Mouse (Mus musculus): ENCODE data around the gene Myo19. TPM values are rescaled to one million over a fixed set of nuclear protein-coding genes. Genes with fewer than 3 reads are reported as not detected.

Gene Myo19
- polyA plus RNA-seq, 1 experiment, result 2.8 TPM

DNA sequence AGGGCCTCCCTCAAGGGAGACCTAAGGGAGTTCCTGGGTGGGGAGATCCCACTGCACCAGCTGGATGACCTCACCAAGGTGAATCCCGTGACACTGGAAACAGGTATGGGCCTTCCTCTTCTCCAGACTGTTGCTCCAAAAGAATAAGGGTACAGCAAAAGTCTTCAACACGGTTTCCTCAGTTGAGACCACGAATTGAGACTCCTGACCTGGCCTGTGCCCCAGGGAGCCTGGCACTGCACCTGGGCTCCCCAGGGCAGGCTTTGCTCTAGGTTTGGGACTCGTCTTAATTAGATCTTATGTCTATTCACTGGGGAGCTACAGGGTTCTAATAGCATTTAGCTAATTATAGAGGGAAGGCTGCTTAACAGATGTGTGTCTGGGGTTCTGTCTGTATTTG lies 5.3 kb downstream of the Myo19 start:
- Histone ChIP-seq H3K4me1 (peaks cover 28% of the 10 kb centered on the region), H3K9me3 (no peaks in the 10 kb centered on the region), H3K36me3 (replicated peaks; ENCODE audit: low read length) (peaks cover 56% of the 10 kb centered on the region), H3K27me3 (replicated peaks) (no peaks in the 10 kb centered on the region), H3K4me3 (replicated peaks) (no peak overlapping the region)
- TF ChIP-seq FLI1 (IDR thresholded peaks at IDR 0.05; ENCODE audit: low read length), result no peak
- TF ChIP-seq GATA1 (IDR thresholded peaks at IDR 0.05; ENCODE audit: borderline replicate concordance, low read length), result no peak

DNA sequence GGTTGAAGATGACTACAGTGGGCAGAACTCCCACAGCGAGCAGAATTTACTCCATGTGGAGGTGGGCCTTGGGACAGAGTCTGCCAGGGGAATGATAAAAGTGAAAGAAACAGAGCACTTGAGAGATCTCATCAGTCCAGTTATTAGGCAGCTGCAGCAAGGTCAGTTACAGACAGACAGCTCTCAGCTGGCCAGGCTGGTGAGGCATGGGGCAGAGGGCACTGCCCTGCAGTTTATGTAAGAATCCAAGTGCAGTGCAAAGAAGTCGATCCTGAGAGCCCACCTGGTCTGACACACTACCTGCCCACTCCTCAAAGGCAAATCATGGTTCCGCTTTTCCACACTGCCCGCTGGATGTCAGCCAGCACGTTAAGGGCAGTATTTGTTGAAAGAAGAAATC lies 6.3 kb downstream of the Myo19 start:
- no peak overlapping the region for H3K4me3 ChIP-seq (replicated peaks)
- H3K27me3 ChIP-seq (replicated peaks), result no peaks in the 10 kb centered on the region
- H3K36me3 ChIP-seq (replicated peaks; ENCODE audit: low read length), result peaks cover 56% of the 10 kb centered on the region
- no peaks in the 10 kb centered on the region for H3K9me3 ChIP-seq
- no peak for TF ChIP-seq FLI1 (IDR thresholded peaks at IDR 0.05; ENCODE audit: low read length)
- no peak for TF ChIP-seq GATA1 (IDR thresholded peaks at IDR 0.05; ENCODE audit: borderline replicate concordance, low read length)
- H3K4me1 ChIP-seq, result peaks cover 19% of the 10 kb centered on the region

DNA sequence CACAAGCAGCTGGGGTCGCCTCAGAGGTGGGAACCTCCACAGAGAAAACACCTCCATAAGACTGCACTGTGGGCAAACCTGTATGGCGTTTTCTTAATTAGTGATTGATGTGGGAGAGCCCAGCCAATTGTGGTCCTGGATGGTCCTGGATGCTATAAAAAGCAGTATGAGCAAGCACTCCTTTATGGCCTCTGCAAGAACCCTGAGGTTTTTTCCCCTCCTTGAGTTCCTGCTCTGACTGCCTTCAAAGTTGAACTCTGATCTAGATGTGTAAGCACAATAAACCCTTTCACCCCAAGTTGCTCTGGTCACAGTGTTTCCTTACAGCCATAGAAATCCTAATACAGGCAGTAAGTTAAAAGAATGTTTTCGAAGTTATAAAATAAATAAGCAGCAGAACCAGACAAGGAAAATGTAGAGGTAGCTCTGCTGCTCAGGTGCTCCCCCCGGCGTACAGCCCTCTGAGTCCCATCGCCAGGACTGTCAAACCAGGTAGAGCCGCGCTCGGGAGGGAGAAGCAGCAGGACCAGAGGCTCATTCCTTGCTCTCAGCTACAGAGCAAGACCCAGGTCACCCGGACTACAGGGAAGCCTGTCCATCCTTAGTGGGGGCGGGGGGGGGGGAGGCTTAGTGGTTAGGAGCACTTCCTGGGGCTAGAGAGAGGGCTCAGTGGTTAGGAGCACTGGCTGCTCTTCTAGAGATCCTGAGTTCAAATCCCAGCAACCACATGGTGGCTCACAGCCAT lies 7.0 kb downstream of the Myo19 start:
- TF ChIP-seq GATA1 (IDR thresholded peaks at IDR 0.05; ENCODE audit: borderline replicate concordance, low read length), result no peak
- no peak for TF ChIP-seq FLI1 (IDR thresholded peaks at IDR 0.05; ENCODE audit: low read length)
- H3K4me1 ChIP-seq, result peaks cover 16% of the 10 kb centered on the region
- no peaks in the 10 kb centered on the region for H3K9me3 ChIP-seq
- H3K4me3 ChIP-seq (replicated peaks), result no peak overlapping the region
- peaks cover 60% of the 10 kb centered on the region for H3K36me3 ChIP-seq (replicated peaks; ENCODE audit: low read length)
- no peaks in the 10 kb centered on the region for H3K27me3 ChIP-seq (replicated peaks)

DNA sequence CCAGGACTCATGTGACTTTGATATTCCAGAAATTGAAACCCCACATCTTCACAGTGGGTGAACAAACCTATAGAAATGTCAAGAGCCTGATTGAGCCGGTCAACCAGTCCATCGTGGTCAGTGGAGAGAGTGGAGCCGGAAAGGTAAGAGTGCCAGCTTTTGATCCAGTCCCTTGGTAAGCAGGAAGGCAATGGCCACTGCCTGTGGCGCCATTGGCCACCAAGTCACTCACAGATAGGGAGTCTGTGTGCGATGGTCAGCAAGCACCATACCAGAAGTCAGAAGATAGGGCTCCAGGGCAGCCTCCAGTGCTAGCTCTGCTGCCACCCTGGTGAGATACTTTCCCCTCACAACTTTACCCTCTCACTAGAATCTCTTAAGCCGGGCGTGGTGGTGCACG lies 8.1 kb downstream of the Myo19 start:
- H3K4me3 ChIP-seq (replicated peaks), result no peak overlapping the region
- H3K4me1 ChIP-seq, result peaks cover 11% of the 10 kb centered on the region
- no peaks in the 10 kb centered on the region for H3K9me3 ChIP-seq
- TF ChIP-seq FLI1 (IDR thresholded peaks at IDR 0.05; ENCODE audit: low read length), result no peak
- H3K27me3 ChIP-seq (replicated peaks), result no peaks in the 10 kb centered on the region
- H3K36me3 ChIP-seq (replicated peaks; ENCODE audit: low read length), result peaks cover 64% of the 10 kb centered on the region

DNA sequence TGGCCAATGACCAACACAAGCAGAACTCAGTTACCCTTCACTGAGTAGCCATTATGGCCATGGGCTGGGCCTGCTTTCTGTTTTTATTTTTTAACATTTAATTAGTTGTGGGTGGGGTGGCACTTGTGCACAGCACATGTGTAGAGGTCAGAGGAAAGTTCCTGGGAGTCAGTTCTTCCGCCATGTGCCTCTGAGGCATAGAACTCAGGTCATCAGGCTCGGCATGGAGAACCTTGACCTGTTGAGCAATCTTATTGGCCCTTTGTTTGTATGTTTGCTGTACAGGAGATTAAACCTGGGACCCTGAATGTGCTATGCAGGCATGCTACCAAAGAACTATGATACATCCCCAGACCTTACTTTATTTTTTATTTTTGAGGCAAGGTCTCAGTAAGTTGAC lies 9.5 kb downstream of the Myo19 start:
- H3K27me3 ChIP-seq (replicated peaks), result no peaks in the 10 kb centered on the region
- no peaks in the 10 kb centered on the region for H3K9me3 ChIP-seq
- H3K36me3 ChIP-seq (replicated peaks; ENCODE audit: low read length), result peaks cover 63% of the 10 kb centered on the region
- H3K4me1 ChIP-seq, result peaks cover 7% of the 10 kb centered on the region
- no peak overlapping the region for H3K4me3 ChIP-seq (replicated peaks)
- TF ChIP-seq GATA1 (IDR thresholded peaks at IDR 0.05; ENCODE audit: borderline replicate concordance, low read length) (no peak), FLI1 (IDR thresholded peaks at IDR 0.05; ENCODE audit: low read length) (no peak)

DNA sequence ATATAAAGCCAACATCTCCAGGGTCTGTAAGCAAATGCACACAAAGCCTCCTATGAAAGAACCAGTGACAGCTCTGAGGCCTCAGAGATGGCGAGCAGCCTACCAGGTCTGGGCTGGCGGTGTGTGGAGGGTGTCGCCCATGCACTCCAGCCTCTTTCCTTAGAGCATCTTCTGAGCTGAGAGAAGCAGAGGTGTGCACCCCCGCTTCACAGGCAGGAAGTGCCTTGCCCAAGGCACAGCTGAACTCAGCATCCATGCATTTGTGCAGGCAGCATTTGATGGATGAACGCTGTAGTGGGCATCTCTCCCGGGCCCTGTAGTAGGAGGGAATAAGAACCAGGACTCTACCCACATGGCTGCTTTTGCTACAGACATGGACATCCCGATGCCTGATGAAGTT lies 11.8 kb downstream of the Myo19 start:
- Histone ChIP-seq H3K4me3 (replicated peaks) (no peak overlapping the region), H3K9me3 (no peaks in the 10 kb centered on the region), H3K36me3 (replicated peaks; ENCODE audit: low read length) (peaks cover 64% of the 10 kb centered on the region), H3K27me3 (replicated peaks) (no peaks in the 10 kb centered on the region), H3K4me1 (peaks cover 23% of the 10 kb centered on the region)
- TF ChIP-seq FLI1 (IDR thresholded peaks at IDR 0.05; ENCODE audit: low read length) (no peak), GATA1 (IDR thresholded peaks at IDR 0.05; ENCODE audit: borderline replicate concordance, low read length) (no peak)

DNA sequence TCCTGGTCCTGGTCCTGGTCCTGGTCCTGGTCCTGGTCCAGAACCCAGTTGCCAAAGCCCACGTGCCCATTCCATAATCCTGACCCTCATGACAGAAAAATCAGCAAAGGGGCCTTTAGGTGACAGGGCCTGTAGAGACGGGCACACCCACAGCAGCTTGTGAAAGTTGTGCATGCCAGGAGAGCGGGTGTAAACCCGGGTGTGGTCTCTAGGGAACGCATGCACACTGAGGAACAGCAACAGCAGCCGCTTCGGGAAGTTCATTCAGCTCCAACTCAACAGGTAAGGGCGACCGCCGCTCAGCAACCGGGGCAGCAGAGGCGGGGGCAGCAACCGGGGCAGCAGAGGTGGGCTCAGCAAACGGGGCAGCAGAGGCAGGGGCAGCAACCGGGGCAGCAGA lies 13.2 kb downstream of the Myo19 start:
- Histone ChIP-seq H3K4me3 (replicated peaks) (no peak overlapping the region), H3K27me3 (replicated peaks) (no peaks in the 10 kb centered on the region), H3K36me3 (replicated peaks; ENCODE audit: low read length) (peaks cover 69% of the 10 kb centered on the region), H3K4me1 (peaks cover 19% of the 10 kb centered on the region), H3K9me3 (no peaks in the 10 kb centered on the region)
- TF ChIP-seq GATA1 (IDR thresholded peaks at IDR 0.05; ENCODE audit: borderline replicate concordance, low read length), result no peak
- no peak for TF ChIP-seq FLI1 (IDR thresholded peaks at IDR 0.05; ENCODE audit: low read length)

DNA sequence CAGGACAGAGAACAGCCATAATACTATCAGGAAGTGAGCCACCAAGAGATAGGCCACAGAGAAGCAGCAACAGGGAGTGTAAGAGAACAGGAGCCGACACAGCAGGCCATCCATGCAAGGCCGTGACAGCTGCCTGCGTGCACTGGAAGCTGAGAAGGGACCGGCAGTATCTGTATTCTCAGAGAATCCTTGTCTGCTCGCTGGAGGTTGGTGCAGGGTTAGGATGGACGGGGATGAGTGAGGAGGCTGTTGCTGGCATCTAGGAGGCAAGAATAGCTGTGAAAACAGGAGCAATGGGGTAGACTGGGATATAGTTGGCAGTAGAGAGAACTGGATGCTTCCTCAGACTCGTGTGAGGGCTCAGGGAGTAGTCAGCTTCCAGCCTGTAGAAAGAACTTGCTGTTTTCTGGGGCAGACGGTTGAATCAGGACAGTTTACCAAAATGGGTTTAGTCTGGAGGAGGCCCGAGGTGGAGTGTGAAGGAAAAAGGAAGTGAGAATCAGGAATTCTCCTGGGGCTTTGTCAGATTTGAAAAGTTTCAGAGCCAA lies 24.7 kb downstream of the Myo19 start:
- TF ChIP-seq FLI1 (IDR thresholded peaks at IDR 0.05; ENCODE audit: low read length) (no peak), GATA1 (IDR thresholded peaks at IDR 0.05; ENCODE audit: borderline replicate concordance, low read length) (no peak)
- H3K27me3 ChIP-seq (replicated peaks), result no peaks in the 10 kb centered on the region
- peaks cover 86% of the 10 kb centered on the region for H3K36me3 ChIP-seq (replicated peaks; ENCODE audit: low read length)
- H3K4me3 ChIP-seq (replicated peaks), result peak overlapping the region; percentile 29
- H3K9me3 ChIP-seq, result no peaks in the 10 kb centered on the region
- peaks cover 38% of the 10 kb centered on the region for H3K4me1 ChIP-seq

DNA sequence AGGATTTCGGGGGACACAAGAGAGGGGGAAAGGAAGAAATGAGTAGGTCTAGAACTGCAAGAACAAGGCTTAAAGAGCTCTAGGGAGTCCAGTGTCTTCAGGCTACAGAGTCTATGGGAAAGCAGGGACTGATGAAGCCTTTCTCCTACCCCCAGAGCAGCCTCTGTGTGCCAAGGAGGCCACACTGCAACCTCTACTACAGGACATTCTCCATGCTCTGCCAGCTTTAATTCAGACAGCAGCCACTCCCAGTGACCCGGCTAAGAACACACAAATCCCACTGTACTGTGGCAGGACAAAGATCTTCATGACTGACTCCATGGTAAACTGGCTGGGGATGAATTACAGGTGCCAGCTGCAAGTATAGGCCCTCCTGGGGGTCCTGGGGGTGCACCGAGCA lies 27.1 kb downstream of the Myo19 start:
- Histone ChIP-seq H3K9me3 (no peaks in the 10 kb centered on the region), H3K4me1 (peaks cover 18% of the 10 kb centered on the region), H3K4me3 (replicated peaks) (no peak overlapping the region), H3K27me3 (replicated peaks) (no peaks in the 10 kb centered on the region), H3K36me3 (replicated peaks; ENCODE audit: low read length) (peaks cover 84% of the 10 kb centered on the region)
- TF ChIP-seq FLI1 (IDR thresholded peaks at IDR 0.05; ENCODE audit: low read length) (no peak), GATA1 (IDR thresholded peaks at IDR 0.05; ENCODE audit: borderline replicate concordance, low read length) (no peak)

DNA sequence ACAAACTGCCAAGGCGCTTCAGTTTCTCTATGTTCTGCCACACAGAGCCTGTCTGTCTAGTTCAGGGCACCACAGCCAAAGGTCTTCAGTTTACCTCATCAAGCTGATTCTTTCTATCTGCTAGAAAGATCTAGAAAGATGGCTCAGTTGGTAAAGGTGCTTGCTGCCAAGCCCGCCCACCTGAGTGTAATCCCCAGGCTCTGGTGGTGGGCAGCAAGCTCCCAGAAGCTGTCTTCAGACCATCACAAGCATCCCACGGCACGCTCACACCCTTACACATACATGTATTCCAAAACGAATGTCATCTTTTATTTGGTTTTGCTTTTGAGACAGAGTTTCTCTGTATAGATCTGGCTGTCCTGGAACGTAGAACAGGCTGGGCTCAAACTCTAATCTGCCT lies 28.5 kb downstream of the Myo19 start:
- H3K27me3 ChIP-seq (replicated peaks), result no peaks in the 10 kb centered on the region
- peaks cover 83% of the 10 kb centered on the region for H3K36me3 ChIP-seq (replicated peaks; ENCODE audit: low read length)
- H3K4me1 ChIP-seq, result peaks cover 26% of the 10 kb centered on the region
- H3K4me3 ChIP-seq (replicated peaks), result no peak overlapping the region
- TF ChIP-seq GATA1 (IDR thresholded peaks at IDR 0.05; ENCODE audit: borderline replicate concordance, low read length), result no peak
- no peak for TF ChIP-seq FLI1 (IDR thresholded peaks at IDR 0.05; ENCODE audit: low read length)
- no peaks in the 10 kb centered on the region for H3K9me3 ChIP-seq

All from megakaryocyte, embryonic 14.5 days (primary cell).